Mouse (Mus musculus) mouse embryonic stem cell (cell line): ENCODE measurements around the gene Dhodh.

Experiments used
- in situ Hi-C, 2 experiments: fragments of 300-500 bp; cut with MboI; formaldehyde crosslinking; loops; 1 replicate in 1 of 2; 3 replicates in 1 of 2; pipeline ENCODE4 v1.14.3; 2019 to 2020; ENCODE audit warnings: low sequenced_read_pairs in 2 of 2, low pct_unique_long_range_greater_than_20kb in 1 of 2, mixed read lengths in 1 of 2; ENCODE audit not compliant: unreplicated experiment in 1 of 2

The Dhodh gene

GRCm38 (mm10) chr8:109608271-109609152 is at the start of gene Dhodh:
Gene Dhodh, minus strand, starts transcription at chr8:109608673.
- in situ Hi-C loops: no loop called here

DNA sequence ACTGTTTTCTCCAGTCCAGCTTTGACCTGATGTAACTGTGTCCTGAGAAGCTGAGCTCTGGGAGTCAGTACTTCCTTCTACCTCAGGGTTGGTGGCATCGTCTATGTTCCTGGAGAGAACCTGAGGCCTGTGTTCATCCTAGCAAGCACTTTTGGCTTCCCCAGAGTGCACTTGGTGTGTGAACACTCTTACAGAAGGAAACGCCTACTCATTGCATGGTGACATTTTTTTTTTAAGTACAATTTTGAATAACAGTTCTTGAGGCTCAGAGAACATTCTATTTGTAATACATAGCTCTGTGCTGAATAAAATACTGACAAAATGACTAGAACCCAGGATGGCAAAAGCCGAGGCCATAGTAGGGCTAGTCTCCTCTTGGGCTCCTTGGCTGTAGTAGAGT is 48.4 kb upstream of the Dhodh start:
- in situ Hi-C loops: no loop called here

- in situ Hi-C loops: no loop called here
These were observed 42.3 kb upstream of the Dhodh start for GRCm38 (mm10) chr8:109650801-109651200.

DNA sequence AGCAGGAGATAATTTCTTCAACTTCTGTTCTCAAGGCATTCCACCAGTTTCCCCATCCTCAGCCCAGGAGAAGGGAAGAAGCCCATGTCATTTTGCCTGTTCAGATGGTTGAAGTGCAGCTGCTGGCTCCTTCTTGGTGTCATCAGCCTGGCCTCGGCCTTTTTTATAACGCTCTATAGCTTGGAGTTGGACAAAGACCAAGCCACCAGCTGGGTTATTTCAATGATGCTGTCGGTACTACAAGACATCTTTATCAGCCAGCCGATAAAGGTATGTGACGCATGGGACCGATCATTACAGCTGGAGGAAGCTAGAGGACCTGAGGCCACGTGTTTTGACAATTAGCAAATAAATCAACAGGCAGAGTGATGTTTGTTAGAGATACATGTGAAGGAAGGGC is 40.0 kb upstream of the Dhodh start:
- in situ Hi-C loops: no loop called here

GRCm38 (mm10) chr8:109647331-109647730 is 38.9 kb upstream of the Dhodh start:
- in situ Hi-C loops: no loop called here

GRCm38 (mm10) chr8:109641236-109641635 is 32.8 kb upstream of the Dhodh start:
- in situ Hi-C loops: no loop called here

DNA sequence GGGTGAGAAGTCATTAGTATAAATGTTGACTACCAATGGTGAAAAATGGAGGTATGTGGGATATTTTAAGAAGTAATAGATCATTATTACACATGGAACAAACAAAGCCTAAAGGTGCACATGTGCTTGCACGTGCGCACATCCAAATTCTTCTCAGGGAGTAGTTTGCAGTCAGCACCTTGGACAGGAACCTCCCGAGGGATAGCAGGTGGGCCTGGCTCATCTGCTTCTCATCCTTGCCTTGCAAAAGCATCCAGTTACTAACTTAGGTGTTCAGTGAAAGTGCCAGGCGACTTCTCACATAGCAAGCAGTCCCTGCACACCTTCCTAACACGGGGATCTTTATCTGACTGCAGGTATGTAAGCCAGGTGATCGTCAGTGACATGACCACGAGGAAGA is 31.9 kb upstream of the Dhodh start:
- in situ Hi-C loops: no loop called here

DNA sequence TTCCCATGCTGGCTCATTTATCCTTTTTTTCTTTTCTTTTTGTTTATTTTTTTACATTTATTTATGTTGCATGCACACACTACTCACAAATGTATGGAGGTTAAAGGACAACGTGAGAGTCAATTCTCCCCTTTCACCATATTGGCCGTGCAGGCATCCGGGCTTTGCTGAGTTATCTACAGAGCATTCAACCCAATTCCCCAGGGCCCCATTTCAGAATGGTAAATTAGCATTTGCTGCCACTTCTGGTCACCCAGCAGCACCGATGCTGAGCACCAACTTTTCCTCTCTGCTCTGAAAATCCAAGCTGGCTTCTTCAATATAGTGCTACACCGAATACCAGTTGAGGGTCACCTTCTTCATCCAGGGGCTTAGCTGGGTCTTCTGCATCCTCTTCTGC is 30.4 kb upstream of the Dhodh start:
- in situ Hi-C loops: no loop called here

DNA sequence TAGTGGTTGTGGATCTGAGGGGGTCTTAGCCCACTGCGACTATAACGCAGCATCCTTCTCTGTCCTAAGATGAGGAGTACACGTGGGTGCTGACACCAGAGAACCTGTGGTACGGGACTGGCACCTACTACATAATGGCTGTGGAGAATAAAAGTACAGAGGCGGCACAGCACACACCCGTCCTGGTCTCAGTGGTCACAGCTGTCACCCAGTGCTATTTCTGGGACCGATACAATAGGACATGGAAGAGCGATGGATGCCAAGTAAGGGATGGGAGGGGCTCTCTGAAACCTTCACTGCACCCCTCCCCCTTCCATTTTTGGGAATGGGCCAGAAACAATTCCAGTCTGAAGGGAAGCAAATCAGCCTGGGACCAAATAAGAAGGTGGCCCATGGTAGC is 26.7 kb upstream of the Dhodh start:
- in situ Hi-C loops: no loop called here

DNA sequence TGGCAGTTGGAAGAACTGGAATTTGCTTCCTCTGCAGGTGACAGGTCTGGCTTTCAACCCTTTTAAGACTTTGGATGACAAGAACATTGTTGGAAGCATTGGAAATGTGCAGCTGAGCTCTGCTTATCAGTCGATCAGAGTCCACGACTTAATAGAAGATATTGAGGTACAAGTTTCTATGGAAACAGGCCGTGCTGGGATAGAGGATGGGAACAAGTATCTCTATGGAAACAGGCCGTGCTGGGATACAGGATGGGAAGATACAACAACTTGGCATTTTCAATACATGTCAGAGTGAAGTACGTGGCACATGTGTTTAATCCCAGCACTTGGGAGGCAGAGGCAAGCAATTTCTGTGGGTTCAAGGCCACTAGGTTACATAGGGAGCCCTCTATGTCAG is 24.0 kb upstream of the Dhodh start:
- in situ Hi-C loops: no loop called here

DNA sequence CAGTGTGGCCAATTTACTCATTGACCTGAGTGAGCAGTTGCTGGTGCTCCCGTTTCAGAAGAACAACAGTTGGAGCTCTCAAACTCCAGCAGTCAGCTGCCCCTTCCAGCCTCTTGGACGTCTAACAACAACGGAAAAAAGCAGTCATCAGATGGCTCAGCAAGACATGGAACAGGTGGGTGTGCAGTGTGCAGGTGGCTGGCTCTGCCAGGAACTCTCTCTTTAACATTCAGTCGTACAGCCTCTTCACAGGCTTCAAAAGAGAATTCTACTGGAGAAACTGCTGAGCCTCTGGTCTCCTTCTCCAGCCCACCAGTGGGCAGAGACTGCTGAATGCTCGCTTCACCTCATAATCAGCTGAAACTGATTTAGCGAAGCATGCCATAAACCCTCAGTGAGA is 20.2 kb upstream of the Dhodh start:
- in situ Hi-C loops: no loop called here

- in situ Hi-C loops: no loop called here
These were observed 7.1 kb upstream of the Dhodh start for GRCm38 (mm10) chr8:109615569-109615968.

- in situ Hi-C loops: no loop called here
These were observed 6.1 kb upstream of the Dhodh start, which contains the start of gene Pkd1l3 for GRCm38 (mm10) chr8:109614243-109615210. Gene Pkd1l3, plus strand, starts transcription at chr8:109614517.

GRCm38 (mm10) chr8:109609153-109609502 is 655 bp upstream of the Dhodh start:
- in situ Hi-C loops: no loop called here

DNA sequence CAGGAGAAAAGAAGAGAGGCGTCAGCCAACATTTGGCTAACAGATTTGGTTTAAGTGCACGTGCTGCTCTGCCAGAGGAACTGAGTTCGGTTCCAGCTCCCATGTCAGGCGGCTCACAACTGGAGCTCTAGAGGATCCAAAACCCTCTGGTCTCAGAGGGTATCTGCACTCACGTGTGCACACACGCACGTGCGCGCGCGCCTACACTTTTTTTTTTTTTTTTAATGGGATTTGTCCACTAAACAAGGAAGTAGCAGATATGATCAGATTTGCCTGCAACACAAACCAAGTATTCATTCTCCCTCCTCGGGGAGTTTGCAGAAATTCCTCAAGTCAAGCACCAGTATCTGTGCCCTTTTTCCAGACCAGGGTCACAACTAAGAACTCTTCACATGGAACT is 823 bp downstream of the Dhodh start:
- in situ Hi-C loops: no loop called here

- in situ Hi-C loops: no loop called here
These were observed 1.7 kb downstream of the Dhodh start for GRCm38 (mm10) chr8:109606725-109607124.

- in situ Hi-C loops: no loop called here
These were observed 12.6 kb downstream of the Dhodh start for GRCm38 (mm10) chr8:109595854-109596253.

DNA sequence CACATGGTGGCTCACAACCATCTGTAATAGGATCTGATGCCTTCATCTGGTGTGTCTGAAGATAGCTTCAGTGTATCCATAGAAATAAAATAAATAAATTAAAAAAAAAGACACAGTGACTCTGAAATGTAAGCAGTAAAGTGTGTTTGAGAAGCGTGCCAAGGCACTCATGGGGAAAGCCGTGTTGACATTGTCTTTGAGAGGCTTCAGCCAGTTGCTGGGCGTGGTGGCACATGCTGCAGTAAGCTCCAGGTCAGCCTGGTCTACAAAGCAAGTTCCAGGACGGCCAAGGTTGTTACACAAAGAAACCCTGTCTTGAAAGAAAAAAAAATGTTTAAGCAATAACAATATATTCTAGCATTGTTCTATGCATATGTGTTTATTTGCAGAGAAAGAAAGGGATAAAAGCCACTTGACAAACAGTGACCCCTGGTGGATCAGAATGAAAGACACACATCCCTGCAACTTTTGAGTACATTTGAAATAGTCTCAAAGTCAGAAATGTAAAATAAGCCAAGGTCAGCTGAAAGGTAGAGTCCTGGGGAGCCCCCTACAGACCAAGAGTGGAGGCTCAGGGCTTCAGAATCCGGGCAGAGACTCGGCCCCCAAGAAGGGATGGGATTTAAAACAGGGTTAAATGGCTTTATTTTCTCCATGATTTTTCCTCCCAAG is 15.2 kb downstream of the Dhodh start:
- in situ Hi-C loops: no loop called here

- in situ Hi-C loops: no loop called here
These were observed 16.3 kb downstream of the Dhodh start for GRCm38 (mm10) chr8:109592164-109592563.
